Mouse (Mus musculus): ENCODE measurements around the gene Bhlhe41.

Gene Bhlhe41

DNA sequence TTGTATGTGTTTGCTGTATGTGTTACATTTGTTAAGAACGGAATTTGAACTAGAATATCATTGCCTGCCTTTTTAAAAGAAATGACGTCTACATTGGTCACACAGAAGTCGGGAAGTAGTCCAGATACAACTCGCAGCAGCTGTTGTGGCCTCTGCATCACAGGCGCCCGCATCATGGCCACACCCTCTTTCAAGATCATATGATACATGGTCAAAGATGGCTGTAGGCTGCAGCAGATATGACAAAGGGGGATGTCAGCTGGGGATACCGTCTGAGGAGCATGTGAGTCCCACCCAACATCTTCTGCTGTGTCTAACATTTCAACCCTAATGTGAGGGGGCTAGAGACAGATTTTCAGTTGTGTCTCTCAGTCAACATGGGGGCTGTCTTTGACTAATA, 6.7 kb upstream of the Bhlhe41 start:
- in situ Hi-C loops (cut with MboI, MseI) = loop anchor here in 1 of 2 experiments (10.0 kb wide), 1 partner anchor 203 kb away; no protein-coding TSS in a partner anchor

DNA sequence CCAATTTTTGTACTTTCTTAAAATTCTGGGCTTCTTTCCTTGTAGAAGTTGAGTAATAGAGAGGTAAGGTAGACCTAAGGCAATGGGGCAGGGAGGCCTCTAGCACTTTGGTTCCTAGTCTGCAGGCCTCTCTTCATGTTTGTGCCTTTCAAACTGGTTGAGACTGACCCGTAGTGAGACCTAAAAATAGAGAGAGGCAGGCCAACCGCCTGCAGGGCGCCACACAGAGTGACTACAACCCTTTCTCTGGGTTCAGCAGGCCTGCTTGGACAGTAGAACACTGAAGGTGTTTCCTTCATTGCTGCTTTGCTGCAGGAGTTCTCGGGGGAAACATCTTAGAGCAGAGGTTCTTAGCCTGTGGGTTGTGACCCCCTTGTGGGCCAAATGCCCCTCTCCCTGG, 5.6 kb upstream of the Bhlhe41 start:
- in situ Hi-C loops (cut with MboI, MseI) = loop anchor here in 1 of 2 experiments (10.0 kb wide), 1 partner anchor 204 kb away; no protein-coding TSS in a partner anchor

DNA sequence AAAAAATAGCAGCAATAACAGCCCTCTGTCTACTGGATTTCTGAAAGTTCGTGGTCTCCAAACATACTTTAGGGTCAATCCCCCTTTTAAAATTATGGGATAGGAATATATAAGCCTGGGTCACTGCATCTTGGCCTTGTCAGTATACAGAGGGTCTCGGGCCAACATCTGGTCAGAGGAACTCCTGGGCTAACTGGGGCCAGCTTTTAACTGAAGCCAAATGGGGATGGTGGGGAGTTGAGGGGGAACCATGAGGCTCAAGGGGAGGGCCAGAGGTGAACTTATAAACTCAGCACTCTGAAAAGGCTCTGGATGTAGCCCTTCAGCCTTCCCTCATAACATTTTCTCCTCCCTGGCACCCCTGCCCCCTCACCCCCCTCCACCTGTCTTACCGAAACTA, 1.8 kb upstream of the Bhlhe41 start:
- in situ Hi-C loops (cut with MboI, MseI) = loop anchor here in 1 of 2 experiments (10.0 kb wide), 1 partner anchor 1608 kb away; the partner anchor contains the start of gene Ccdc91

DNA sequence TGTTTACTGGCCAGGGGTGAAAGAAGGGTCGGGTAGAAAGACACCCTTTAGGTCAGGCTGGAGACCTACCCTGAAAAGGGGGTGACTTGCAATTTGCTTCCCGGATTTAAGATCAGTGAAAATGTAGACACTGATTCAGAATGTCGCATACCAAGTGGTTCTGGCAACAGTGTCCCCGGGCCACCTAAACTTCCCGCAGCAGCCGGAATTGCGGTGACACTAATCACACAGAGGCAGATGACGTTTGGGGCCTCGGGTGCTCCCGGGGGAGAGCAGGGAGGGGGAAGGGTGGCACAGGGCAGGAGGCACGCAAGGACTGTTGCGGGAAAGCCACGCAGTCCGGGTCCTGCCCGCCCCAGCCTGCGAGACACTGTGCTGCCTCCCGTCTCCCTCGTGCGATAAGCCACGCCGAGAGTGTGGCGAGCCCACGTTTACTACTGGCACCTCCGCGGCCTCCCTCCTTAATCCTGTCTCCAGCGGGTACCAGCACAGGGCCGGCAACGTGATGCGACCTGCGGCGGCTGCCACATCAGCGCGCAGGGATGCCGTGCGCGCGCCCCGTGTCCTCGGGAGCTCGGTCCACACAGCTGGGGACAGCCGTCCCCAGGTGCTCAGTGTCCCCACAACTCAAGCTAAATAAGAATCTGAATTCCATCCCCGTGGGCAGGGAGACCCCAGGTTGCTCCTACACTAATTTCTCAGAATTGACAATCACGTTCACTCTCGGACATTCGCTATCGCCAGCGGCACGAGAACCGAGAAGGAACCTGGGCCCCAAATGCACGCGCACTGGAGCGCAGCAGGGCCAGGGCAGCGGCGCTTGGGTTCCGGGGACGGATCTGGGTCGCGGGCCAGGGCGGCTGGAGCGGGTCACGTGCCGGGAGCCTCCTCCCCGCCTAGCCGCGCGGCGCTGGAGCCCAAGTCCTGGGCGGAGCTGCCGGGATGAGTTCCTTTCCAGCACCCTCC, 811 bp upstream of the Bhlhe41 start:
- in situ Hi-C loops (cut with MboI, MseI) = loop anchor here in 1 of 2 experiments (10.0 kb wide), 1 partner anchor 1609 kb away; the partner anchor contains the start of gene Ccdc91

DNA sequence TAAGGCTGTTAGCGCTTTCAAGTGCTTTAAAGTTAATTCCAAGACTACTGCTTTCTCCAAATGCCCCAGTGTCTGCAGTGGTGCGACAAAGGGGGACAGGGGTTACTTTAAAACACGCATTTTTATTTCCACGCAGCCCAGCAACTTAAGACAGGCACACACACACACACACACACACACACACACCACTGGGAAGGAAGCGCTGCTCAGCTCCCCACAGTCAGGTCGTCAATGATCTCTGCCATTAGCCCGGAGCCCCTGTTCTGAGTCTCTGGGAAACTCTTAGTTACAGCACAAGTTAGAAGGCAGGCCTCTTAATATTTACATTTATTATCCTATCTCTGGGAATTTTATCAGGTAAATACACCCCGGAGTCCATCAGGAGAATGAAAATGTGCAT, 1.2 kb downstream of the Bhlhe41 start:
- in situ Hi-C loops (cut with MboI, MseI) = loop anchor here in 1 of 2 experiments (10.0 kb wide), 1 partner anchor 1611 kb away; the partner anchor contains the start of gene Ccdc91

DNA sequence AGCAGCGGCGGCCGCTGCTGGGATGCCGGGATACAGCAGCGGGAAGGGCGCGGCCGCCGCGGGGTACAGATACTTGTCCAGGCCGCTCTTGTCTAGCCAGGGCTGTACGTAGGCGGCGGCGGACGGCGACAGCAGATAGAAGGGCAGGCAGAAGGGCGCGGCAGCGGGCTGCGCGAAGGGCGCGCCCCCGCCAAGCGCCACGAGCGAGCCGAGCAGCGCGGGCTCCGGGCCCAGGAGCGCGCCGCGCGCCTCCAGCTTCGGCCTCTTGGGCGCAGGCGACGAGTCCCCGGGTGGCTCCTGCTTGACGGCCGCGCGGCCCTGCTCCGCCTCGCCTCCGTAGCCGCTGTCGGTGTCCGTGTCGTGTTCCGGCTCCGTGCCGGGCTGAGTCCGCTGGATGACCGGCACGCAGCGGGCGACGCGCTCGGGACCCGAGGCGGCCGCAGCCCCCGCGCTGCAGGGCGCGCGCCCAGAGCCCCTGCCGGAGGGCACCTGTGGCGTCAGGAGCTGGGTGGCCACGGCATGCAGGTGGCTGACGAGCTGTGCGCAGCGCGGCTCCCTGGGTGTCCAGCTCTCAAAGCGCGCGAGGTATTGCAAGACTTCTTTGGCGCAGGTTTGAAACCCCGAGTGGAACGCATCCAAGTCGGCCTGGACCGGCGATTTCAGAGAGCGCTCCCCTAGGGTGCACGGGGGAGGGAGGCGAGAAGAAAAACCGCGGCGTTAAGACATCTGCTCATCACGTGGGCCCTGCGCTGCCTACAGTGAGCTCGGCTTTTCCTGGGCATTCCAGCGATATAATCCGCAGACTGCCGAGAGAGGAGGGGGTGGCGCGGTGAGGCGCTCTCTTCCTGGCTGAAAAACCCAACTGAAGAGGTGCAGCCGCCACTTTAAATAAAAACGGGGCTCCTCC, 2.0 kb downstream of the Bhlhe41 start:
- in situ Hi-C loops (cut with MboI, MseI) = loop anchor here in 1 of 2 experiments (10.0 kb wide), 1 partner anchor 1611 kb away; the partner anchor contains the start of gene Ccdc91

DNA sequence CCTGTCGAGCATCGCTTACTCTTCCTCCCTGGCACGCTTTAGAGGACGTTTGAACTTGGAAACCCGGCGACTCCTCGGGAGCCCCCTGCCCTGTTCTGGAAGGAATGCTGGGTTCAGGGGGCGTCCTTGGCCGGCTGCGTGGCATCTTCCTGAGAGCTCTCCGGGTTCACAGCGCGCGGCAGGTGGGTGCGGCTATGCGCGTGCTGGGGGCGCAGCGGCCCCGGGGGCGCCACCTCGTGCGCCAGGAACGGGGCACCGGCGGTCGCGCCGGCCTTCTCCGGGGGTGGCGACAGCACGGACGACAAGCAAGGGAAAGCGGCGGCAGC, 2.7 kb downstream of the Bhlhe41 start:
- in situ Hi-C loops (cut with MboI, MseI) = loop anchor here in 1 of 2 experiments (10.0 kb wide), 1 partner anchor 1612 kb away; the partner anchor contains the start of gene Ccdc91

DNA sequence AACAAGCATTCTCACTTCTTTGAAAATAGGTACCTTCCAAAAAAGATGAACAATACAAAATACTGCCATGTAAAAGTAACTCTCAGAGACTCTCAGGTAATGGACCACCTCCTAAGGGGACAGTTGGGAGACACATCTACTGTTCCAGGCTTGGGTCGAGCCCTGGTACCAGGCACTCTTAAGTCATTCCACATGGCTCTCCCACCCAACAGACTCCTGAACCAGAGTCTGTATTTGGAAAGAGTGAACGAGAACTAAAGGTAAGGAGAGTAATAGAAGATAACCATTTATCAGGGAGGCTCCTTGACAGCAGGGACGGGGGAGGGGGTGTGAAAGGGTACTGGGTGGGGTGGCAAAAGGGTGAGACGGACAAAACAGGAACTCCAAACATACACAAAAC, 3.0 kb downstream of the Bhlhe41 start:
- in situ Hi-C loops (cut with MboI, MseI) = loop anchor here in 1 of 2 experiments (10.0 kb wide), 1 partner anchor 1612 kb away; the partner anchor contains the start of gene Ccdc91

DNA sequence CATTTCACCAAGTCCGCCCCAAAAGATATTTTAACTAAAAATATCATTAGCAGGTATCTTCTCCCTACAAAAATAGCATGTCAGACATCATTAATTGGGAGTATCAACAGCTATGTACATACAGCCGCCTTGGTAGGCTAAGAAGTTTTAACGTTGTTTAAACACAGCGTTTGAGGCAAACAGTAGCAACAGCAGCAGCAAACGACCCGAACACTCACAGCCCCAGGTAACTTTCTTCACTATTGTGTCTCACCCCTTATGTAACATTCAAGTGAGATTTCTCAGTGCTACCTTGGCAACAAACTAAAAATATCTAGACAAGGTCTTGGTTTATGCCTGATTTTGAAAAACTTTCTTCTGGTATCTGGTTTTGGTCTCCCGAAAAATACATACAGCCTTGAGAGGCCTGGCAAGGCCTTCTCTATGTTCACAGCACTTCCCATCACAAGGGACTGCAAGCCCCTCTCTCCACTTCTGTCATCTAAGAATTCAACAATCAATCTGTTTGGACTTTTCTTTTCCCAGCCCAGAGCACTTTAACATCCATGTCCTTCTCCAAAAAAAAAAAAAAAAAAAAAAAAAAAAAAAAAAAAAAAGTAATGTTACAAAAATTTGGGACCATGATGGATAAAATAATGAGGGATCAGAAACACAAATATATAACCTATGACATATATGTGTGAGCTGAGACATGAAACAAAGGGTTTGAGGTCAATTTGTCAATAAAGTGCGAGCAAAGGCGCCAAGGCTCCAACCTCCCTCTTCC, 3.7 kb downstream of the Bhlhe41 start:
- in situ Hi-C loops (cut with MboI, MseI) = loop anchor here in 1 of 2 experiments (10.0 kb wide), 1 partner anchor 1613 kb away; the partner anchor contains the start of gene Ccdc91

DNA sequence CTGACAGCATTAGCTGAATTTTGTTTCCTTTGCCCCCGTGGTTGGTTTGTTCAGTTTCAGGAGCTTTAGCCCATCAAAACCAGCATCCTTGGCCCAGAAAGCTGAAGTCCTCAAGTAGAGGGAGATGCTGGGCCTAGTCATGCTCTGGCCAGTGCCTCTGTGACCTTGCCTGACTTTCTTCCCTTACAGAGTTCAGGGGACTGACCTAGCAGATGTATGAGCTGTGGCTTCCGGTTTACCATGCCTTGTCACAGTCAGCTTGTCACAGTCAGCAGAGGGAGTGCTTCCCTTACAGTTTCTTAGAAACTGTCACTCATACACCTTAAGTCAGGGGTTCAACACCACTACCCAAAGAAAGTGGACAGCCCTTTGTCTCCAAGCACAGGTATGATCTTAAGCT, 5.0 kb downstream of the Bhlhe41 start:
- in situ Hi-C loops (cut with MboI, MseI) = loop anchor here in 1 of 2 experiments (10.0 kb wide), 1 partner anchor 1614 kb away; the partner anchor contains the start of gene Ccdc91

DNA sequence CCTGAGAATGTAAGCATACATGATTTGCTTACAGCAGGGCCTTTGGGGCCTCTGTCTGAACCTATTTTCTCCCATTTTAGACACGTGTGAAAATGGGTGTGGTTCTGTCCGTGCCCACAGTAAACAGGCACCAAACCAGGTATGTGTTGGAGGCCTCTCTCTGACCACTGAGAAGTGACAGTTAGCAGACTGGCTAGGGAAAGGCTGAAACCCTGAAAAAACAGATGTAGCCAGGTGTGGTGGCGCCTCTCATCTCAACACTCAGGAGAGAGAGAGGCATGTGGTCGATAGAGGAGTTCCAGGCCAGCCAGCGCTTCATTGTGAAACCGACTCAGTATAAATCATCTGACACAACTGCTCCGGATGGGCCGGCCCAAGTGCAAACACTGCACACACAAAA, 6.9 kb downstream of the Bhlhe41 start:
- in situ Hi-C loops (cut with MboI, MseI) = loop anchor here in 1 of 2 experiments (5.0 kb wide), 1 partner anchor 79 kb away; no protein-coding TSS in a partner anchor

DNA sequence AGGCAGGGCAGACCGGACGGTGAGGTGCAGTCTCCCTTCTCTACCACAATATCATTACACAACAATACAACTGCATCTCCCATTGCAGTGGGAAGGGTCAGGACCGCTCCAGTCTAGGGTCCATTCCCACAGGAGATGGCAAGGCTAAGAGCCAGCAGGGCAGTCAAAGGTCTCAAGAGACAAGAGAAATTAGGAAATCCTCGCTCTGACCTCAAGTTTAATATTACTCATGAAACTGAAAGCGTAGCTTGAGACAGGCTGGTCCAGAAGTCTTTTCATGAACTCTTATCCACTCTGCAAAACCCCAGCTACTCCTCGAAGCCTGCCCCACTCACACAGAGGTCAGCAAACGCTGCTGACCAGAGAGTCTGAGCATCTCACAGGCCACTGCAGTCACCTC, 7.9 kb downstream of the Bhlhe41 start:
- in situ Hi-C loops (cut with MboI, MseI) = loop anchor here in 1 of 2 experiments (5.0 kb wide), 1 partner anchor 80 kb away; no protein-coding TSS in a partner anchor

DNA sequence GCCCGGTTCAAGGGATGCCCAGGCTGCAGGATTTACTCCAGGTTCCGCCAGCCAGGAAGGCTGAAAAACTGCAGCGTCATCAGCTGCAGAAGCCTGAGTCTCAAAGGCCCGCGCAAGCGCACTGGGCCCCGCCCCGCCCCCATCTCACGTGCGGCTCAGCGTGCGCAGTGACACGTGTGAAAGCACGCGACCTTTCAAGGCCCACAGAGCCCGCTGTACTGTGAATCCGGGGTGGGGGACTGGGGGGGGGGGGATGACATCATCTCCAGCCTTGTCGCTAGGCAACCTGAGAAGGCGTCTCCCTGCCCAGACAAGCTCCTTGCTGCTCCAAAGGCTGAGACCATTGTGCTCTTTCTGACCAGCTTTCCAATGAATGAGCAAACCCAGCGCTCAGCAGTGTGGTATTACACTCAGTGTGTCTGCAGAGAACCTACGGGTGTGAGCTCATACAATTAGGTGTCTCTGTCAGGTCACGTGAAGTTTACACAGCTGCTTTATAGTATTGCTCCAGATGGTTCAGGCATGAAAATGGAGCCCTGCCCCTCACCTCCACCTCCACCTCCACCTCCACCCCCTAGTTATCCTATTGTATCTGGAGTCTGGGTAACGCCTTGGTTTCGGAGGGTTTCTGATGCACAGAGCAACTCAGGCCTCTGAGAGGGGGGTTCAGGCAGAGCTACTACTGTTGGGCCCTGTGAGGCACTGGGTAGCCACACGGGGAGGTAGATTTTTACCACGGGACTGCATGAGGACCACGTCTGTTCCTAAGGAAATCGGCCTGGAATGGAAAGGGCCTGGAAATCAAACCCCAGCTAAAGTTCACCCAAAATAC, 9.4 kb downstream of the Bhlhe41 start:
- in situ Hi-C loops (cut with MboI, MseI) = loop anchor here in 1 of 2 experiments (5.0 kb wide), 1 partner anchor 81 kb away; no protein-coding TSS in a partner anchor

DNA sequence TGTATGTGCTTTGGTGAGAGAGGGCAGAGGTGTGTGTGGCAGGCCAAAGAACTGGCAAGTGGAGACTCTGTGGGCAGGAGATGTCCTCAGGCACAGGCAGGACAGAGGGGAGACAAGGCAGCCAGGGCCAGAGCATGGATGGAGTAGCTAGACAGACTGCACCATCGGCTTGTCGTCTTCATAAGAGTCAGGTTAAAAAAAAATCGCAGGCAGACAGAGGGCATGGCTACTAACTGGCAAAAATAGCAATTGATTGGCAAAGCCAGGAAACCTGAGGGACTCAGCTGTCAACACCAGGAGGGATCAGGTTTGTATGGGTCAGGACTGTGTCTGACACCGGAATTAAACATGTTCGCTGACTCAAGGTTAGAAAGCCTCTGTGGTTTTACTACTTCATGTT, 10.6 kb downstream of the Bhlhe41 start:
- in situ Hi-C loops (cut with MboI, MseI) = loop anchor here in 1 of 2 experiments (5.0 kb wide), 1 partner anchor 83 kb away; no protein-coding TSS in a partner anchor

DNA sequence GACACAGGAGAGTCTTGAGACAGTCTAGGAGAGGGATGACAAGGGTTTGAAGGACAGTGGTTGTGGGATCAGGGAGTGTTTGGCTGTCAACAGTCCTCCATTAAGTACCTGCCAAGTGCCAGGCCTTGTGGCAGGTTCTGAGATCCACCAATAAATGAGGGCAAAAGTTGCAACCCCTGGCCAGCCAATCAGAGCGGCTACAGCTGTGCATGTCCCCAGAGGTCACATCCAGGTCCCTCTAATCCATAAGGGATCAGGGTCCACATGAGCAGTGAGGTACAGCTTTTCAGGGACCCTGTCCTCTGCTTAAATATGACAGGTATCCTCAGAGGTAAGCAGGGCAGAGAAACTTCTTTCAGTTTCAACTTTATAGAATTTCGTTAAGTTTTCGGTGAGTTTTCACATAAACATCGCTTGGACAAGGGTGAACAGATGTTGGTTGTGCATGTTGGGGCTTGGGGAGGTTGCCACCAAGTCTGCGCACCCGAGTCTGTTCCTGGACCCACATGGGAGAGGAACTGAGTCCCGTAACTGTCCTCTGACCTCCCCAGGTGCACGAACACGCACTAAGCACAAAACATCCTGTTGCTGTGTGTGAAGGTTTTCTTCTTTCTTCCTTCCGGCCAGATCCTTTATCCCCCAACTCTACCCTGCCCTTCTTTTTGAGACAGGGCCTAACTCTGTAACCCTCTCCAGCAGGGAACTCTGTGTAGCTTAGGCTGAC, 11.8 kb downstream of the Bhlhe41 start:
- in situ Hi-C loops (cut with MboI, MseI) = no loop called here

DNA sequence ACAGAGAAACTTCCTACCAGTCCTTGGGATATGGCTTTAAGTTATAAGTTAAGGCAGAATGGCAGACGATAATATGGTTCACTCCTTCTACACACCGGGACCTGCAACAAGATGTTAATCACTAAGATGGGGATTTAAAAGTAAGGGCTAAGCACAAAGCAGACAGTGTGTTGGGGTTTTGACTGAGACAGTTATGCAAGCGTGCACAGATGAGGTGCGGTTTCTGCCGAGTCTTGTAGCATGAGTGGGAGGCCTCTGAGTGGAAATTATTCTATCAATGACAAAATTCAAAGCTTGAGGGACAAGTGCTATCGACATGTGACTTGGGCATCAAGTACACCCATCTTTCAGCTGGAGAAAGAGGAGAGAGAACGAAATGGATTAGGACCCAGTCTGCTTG, 12.7 kb downstream of the Bhlhe41 start:
- in situ Hi-C loops (cut with MboI, MseI) = no loop called here

DNA sequence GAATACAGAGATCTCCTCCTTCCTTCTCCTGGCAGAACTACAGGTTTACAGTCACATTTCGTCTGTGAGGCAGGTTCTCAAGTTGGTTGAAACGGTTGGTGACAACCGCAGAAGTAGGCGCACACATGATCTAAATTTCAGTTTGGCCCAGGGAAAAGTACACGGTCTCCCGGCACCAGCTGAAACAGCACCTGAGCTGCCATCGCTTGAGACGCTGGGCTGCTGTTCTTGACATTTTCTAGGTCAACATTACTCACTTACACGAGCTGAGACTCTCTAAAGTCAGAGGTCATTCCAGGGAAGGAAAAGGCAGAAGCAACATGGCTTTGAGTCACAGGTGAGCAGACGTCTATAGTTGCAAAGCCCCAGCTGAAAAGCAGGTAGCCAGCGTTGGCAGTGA, 13.4 kb downstream of the Bhlhe41 start:
- in situ Hi-C loops (cut with MboI, MseI) = no loop called here

DNA sequence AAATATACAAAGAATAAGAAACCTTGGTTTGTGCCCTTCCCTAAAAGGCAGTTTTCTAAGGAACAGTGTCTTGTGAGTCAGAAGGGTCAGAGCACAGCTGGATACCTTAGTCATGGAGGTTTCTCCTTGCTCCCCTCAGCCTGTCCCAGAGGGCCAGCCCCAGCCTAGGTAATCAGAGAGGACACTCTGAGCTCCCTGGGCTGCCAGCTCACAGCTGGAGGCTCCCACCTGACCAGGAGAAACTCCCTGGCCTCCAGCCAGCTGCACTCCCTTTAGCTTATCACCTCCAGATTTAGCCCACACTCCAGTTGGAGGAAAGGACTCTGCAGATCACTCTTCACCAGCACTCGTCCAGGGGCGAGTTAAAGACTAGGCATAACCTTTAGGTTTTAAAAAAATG, 14.6 kb downstream of the Bhlhe41 start:
- in situ Hi-C loops (cut with MboI, MseI) = no loop called here

DNA sequence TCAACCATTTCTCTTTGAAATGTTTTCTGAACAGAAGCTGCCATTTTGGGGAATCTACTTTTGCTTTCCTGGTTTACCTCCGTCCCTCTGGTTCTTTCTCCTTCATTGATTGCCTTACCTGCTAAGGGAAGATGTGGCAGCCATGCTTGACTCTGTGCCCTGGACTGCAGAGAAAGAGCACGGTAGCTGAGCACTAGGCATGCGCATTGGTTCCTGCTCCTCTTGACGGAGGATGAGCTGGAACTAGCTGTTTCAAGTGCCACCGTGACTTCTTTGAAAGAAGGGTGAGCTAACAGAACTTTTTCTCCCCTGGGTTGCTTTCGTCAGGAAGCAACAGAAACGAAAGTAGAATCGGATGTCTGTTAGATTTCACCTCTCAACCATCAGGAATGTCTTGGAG, 17.7 kb downstream of the Bhlhe41 start:
- in situ Hi-C loops (cut with MboI, MseI) = no loop called here
